Mouse (Mus musculus): Measurements from ENCODE around the gene Hnrnpf. TPM values are rescaled to one million over a fixed set of nuclear protein-coding genes. Genes with fewer than 3 reads are reported as not detected.

Hnrnpf gene
- total RNA-seq, 2 experiments from 2014 or later: 468 to 481 TPM

Small RNAs within 50 kb of the gene (microRNA-seq; reads per million reads assigned to microRNA genes)
- gene Gm25535: 0 reads per million in 2 experiments

Other genes starting within 250 kb of the Hnrnpf start
- 10 to 100 TPM; 35.4 to 37.0 TPM for gene Zfp637, start 59.1 kb upstream of the Hnrnpf start, total RNA-seq (2021)
- gene Zfp239, start 38.2 kb upstream of the Hnrnpf start, total RNA-seq (2021): under 1 TPM; 0.38 to 0.57 TPM
- gene Fxyd4, start 37.4 kb downstream of the Hnrnpf start, total RNA-seq (2021): not detected
- gene Rasgef1a, start 111.1 kb downstream of the Hnrnpf start, total RNA-seq (2021): under 1 TPM; 0.62 to 0.63 TPM
- 10 to 100 TPM; 20.9 to 21.1 TPM for gene Csgalnact2, start 238.8 kb downstream of the Hnrnpf start, total RNA-seq (2021)

Data from heart, postnatal 4 days (tissue).